Mouse (Mus musculus): ENCODE results near the gene Slc35f3. TPM values are rescaled to one million over a fixed set of nuclear protein-coding genes. Genes with fewer than 3 reads are reported as not detected.

Slc35f3 gene
- not detected in 2 replicates for polyA plus RNA-seq (2015; fragmentation: Nextera tagmentation; extraction: Ambion mirVana)

- H3K27ac ChIP-seq, result no peak within 1 kb of the TSS
- H3K9me3 ChIP-seq (replicated peaks), result no peaks in the 10 kb centered on the region
- DNase-seq (no peak), ATAC-seq (ENCODE audit: low read depth) (0 out of 2 replicates have a peak, but pooled peaks have one; percentile 18)
- H3K4me2 ChIP-seq, result peak within 1 kb of the TSS; percentile 56
- H3K4me3 ChIP-seq (replicated peaks), result peak within 1 kb of the TSS; percentile 37
- H3K27me3 ChIP-seq, result peaks cover 33% of the 10 kb centered on the region
- 3% methylated on average over 55 of the region's 72 CpGs for WGBS (ENCODE audit: insufficient replicate concordance)
- no peak within 1 kb of the TSS for H3K9ac ChIP-seq
- no peaks in the 10 kb centered on the region for H3K36me3 ChIP-seq
- no peaks in the 10 kb centered on the region for H3K4me1 ChIP-seq (replicated peaks)
Observed at GRCm38 (mm10) chr8:126298296-126299093, at the start of gene Slc35f3. Gene Slc35f3 (plus strand): TSS chr8:126298558.

GRCm38 (mm10) chr8:126250486-126250885 lies 47.9 kb upstream of the Slc35f3 start:
- DNase-seq (no peak), ATAC-seq (ENCODE audit: low read depth) (no peak)
- Histone ChIP-seq H3K27me3 (0 out of 2 replicates have a peak, but pooled peaks cover 2% of the 10 kb centered on the region), H3K4me1 (replicated peaks) (no peaks in the 10 kb centered on the region), H3K4me3 (replicated peaks) (no peak overlapping the region), H3K9me3 (replicated peaks) (no peaks in the 10 kb centered on the region), H3K9ac (no peak overlapping the region), H3K36me3 (no peaks in the 10 kb centered on the region), H3K4me2 (no peak overlapping the region), H3K27ac (no peak overlapping the region)
- 70% methylated on average over 4 of the region's 4 CpGs for WGBS (ENCODE audit: insufficient replicate concordance)

- no peaks in the 10 kb centered on the region for H3K4me1 ChIP-seq (replicated peaks)
- WGBS (ENCODE audit: insufficient replicate concordance), result 38% methylated on average over 9 of the region's 9 CpGs
Observed at GRCm38 (mm10) chr8:126256585-126257391, 41.6 kb upstream of the Slc35f3 start.

GRCm38 (mm10) chr8:126257392-126257681 lies 41.0 kb upstream of the Slc35f3 start:
- Histone ChIP-seq H3K4me3 (replicated peaks) (no peak overlapping the region), H3K4me2 (no peak overlapping the region), H3K27me3 (peaks cover 12% of the 10 kb centered on the region; the same call in 1 of the 2 replicates), H3K27ac (no peak overlapping the region), H3K4me1 (replicated peaks) (no peaks in the 10 kb centered on the region), H3K9me3 (replicated peaks) (no peaks in the 10 kb centered on the region), H3K36me3 (no peaks in the 10 kb centered on the region), H3K9ac (no peak overlapping the region)
- DNase-seq (no peak), ATAC-seq (ENCODE audit: low read depth) (no peak)
- WGBS (ENCODE audit: insufficient replicate concordance), result 51% methylated on average over 8 of the region's 8 CpGs

More at GRCm38 (mm10) chr8:126256585-126257391, 41.6 kb upstream of the Slc35f3 start:
- Histone ChIP-seq H3K4me3 (replicated peaks) (no peak overlapping the region), H3K9me3 (replicated peaks) (no peaks in the 10 kb centered on the region), H3K36me3 (no peaks in the 10 kb centered on the region), H3K4me2 (no peak overlapping the region), H3K9ac (no peak overlapping the region), H3K27me3 (peaks cover 12% of the 10 kb centered on the region; the same call in 1 of the 2 replicates), H3K27ac (no peak overlapping the region)
- DNase-seq, result no peak
- ATAC-seq (ENCODE audit: low read depth), result no peak

GRCm38 (mm10) chr8:126258175-126258781 lies 40.1 kb upstream of the Slc35f3 start:
- peak; percentile 5 for DNase-seq

GRCm38 (mm10) chr8:126265186-126265585 lies 33.2 kb upstream of the Slc35f3 start:
- Histone ChIP-seq H3K27me3 (no peaks in the 10 kb centered on the region), H3K9me3 (replicated peaks) (no peaks in the 10 kb centered on the region), H3K9ac (no peak overlapping the region), H3K36me3 (no peaks in the 10 kb centered on the region), H3K4me1 (replicated peaks) (no peaks in the 10 kb centered on the region), H3K27ac (no peak overlapping the region), H3K4me3 (replicated peaks) (no peak overlapping the region), H3K4me2 (no peak overlapping the region)
- no peak for ATAC-seq (ENCODE audit: low read depth)
- WGBS (ENCODE audit: insufficient replicate concordance), result 31% methylated on average over 1 of the region's 1 CpGs
- no peak for DNase-seq

More at GRCm38 (mm10) chr8:126258175-126258781, 40.1 kb upstream of the Slc35f3 start:
- H3K27me3 ChIP-seq, result peaks cover 12% of the 10 kb centered on the region; the same call in 1 of the 2 replicates
- no peak overlapping the region for H3K27ac ChIP-seq
- no peaks in the 10 kb centered on the region for H3K4me1 ChIP-seq (replicated peaks)
- no peak overlapping the region for H3K4me2 ChIP-seq
- no peak for ATAC-seq (ENCODE audit: low read depth)
- no peaks in the 10 kb centered on the region for H3K36me3 ChIP-seq
- no peak overlapping the region for H3K4me3 ChIP-seq (replicated peaks)
- no peak overlapping the region for H3K9ac ChIP-seq
- no peaks in the 10 kb centered on the region for H3K9me3 ChIP-seq (replicated peaks)
- WGBS (ENCODE audit: insufficient replicate concordance), result 5% methylated on average over 15 of the region's 15 CpGs

- ATAC-seq (ENCODE audit: low read depth) (no peak), DNase-seq (no peak)
- no peak overlapping the region for H3K4me2 ChIP-seq
- H3K4me1 ChIP-seq (replicated peaks), result no peaks in the 10 kb centered on the region
- 12% methylated on average over 8 of the region's 8 CpGs for WGBS (ENCODE audit: insufficient replicate concordance)
- H3K36me3 ChIP-seq, result no peaks in the 10 kb centered on the region
- H3K27ac ChIP-seq, result no peak overlapping the region
- H3K9ac ChIP-seq, result no peak overlapping the region
- H3K27me3 ChIP-seq, result no peaks in the 10 kb centered on the region
- H3K9me3 ChIP-seq (replicated peaks), result no peaks in the 10 kb centered on the region
- H3K4me3 ChIP-seq (replicated peaks), result no peak overlapping the region
Observed at GRCm38 (mm10) chr8:126267118-126267517, 31.2 kb upstream of the Slc35f3 start.

GRCm38 (mm10) chr8:126269733-126270132 lies 28.6 kb upstream of the Slc35f3 start:
- DNase-seq, result no peak
- no peak overlapping the region for H3K4me3 ChIP-seq (replicated peaks)
- WGBS (ENCODE audit: insufficient replicate concordance), result 25% methylated on average over 6 of the region's 6 CpGs
- no peak overlapping the region for H3K4me2 ChIP-seq
- no peaks in the 10 kb centered on the region for H3K9me3 ChIP-seq (replicated peaks)
- no peak overlapping the region for H3K9ac ChIP-seq
- ATAC-seq (ENCODE audit: low read depth), result no peak
- no peaks in the 10 kb centered on the region for H3K36me3 ChIP-seq
- H3K27ac ChIP-seq, result no peak overlapping the region
- H3K4me1 ChIP-seq (replicated peaks), result no peaks in the 10 kb centered on the region
- no peaks in the 10 kb centered on the region for H3K27me3 ChIP-seq

- Histone ChIP-seq H3K9me3 (replicated peaks) (no peaks in the 10 kb centered on the region), H3K27ac (no peak overlapping the region), H3K4me2 (no peak overlapping the region), H3K4me1 (replicated peaks) (no peaks in the 10 kb centered on the region), H3K4me3 (replicated peaks) (no peak overlapping the region), H3K27me3 (no peaks in the 10 kb centered on the region), H3K36me3 (no peaks in the 10 kb centered on the region), H3K9ac (no peak overlapping the region)
- ATAC-seq (ENCODE audit: low read depth), result no peak
- 82% methylated on average over 2 of the region's 2 CpGs for WGBS (ENCODE audit: insufficient replicate concordance)
- DNase-seq, result no peak
Observed at GRCm38 (mm10) chr8:126272445-126272844, 25.9 kb upstream of the Slc35f3 start.

- Histone ChIP-seq H3K27ac (no peak overlapping the region), H3K4me2 (no peak overlapping the region), H3K4me3 (replicated peaks) (no peak overlapping the region), H3K27me3 (no peaks in the 10 kb centered on the region), H3K9me3 (replicated peaks) (no peaks in the 10 kb centered on the region), H3K36me3 (no peaks in the 10 kb centered on the region), H3K9ac (no peak overlapping the region), H3K4me1 (replicated peaks) (no peaks in the 10 kb centered on the region)
- DNase-seq (no peak), ATAC-seq (ENCODE audit: low read depth) (no peak)
- 37% methylated on average over 4 of the region's 4 CpGs for WGBS (ENCODE audit: insufficient replicate concordance)
Observed at GRCm38 (mm10) chr8:126273066-126273465, 25.3 kb upstream of the Slc35f3 start.

GRCm38 (mm10) chr8:126274866-126275360 lies 23.4 kb upstream of the Slc35f3 start:
- Histone ChIP-seq H3K4me2 (no peak overlapping the region), H3K4me3 (replicated peaks) (no peak overlapping the region), H3K27me3 (no peaks in the 10 kb centered on the region), H3K4me1 (replicated peaks) (no peaks in the 10 kb centered on the region), H3K9ac (no peak overlapping the region), H3K27ac (no peak overlapping the region), H3K9me3 (replicated peaks) (no peaks in the 10 kb centered on the region), H3K36me3 (no peaks in the 10 kb centered on the region)
- WGBS (ENCODE audit: insufficient replicate concordance), result 42% methylated on average over 4 of the region's 4 CpGs
- no peak for DNase-seq
- ATAC-seq (ENCODE audit: low read depth), result no peak
